Mouse (Mus musculus) Patski (cell line): Measurements from ENCODE around the gene Osbpl8. TPM values are rescaled to one million over a fixed set of nuclear protein-coding genes. Genes with fewer than 3 reads are reported as not detected.

Experiments
- ATAC-seq: fragments of 100-300 bp; one replicate; pipeline ENCODE4 v1.8.0; 2021
- CTCF ChIA-PET: fragments of 350-600 bp; sonication (Branson Sonifier 250); formaldehyde crosslinking; loops from one replicate; lab custom pipeline; 2022; ENCODE audit warnings: inconsistent platforms; lab: Charles Lee
- POLR2A ChIA-PET: fragments of 350-600 bp; sonication (Branson Sonifier 250); formaldehyde crosslinking; loops from one replicate; lab custom pipeline; 2022; ENCODE audit warnings: antibody characterized with exemption, inconsistent platforms; lab: Charles Lee
- DNase-seq: peaks from one replicate; pipeline ENCODE4 v3.0.0-alpha.2; 2011; ENCODE audit warnings: low read depth, low spot score
- H3K27me3 ChIP-seq: fragments of 371-371 bp; one replicate; pipeline ENCODE4 v1.5.1; 2021
- CTCF ChIP-seq: fragments of 100-300 bp; IDR thresholded peaks from one replicate; pipeline ENCODE4 v1.5.1; 2021
- in situ Hi-C: fragments of 300-500 bp; cut with MboI; formaldehyde crosslinking; loops from 3 replicates; pipeline ENCODE4 v1.11.1; 2018; ENCODE audit warnings: low pct_unique_long_range_greater_than_20kb, mixed read lengths
- polyA plus RNA-seq: library from polyadenylated mRNA; unstranded; gene quantifications from one replicate; pipeline ENCODE4 v1.2.3, GENCODE M21; 2021

Osbpl8 gene
- polyA plus RNA-seq, 1 experiment from 2014 or later, result 13.1 TPM

DNA sequence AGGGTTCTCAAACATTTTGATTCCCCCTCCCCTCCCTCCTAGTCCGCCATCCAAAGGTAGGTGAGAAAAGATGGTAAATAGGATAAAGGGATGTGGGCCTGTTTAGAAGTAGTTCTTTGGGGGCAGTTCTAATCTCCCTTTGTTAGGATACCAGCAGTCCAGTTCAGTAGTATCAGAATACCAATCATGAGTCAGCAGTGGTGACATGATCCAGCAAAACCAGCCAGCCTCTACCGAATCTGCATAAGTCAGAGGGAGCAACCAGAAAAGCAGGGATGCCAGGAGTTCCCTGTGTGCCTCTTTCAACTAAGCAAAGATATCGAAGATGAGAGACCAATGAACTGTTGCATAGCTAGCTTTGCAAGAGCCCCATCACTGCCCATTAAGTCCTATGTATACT is 91.6 kb downstream of the Osbpl8 start:
- DNase-seq (no peak), ATAC-seq (no peak)
- ChIA-PET POLR2A (no interaction called here), CTCF (interaction anchor here (0.7 to 1.1 kb wide), 2 partner anchors 10 to 11 kb away, joined by 3 read pairs; no protein-coding TSS in a partner anchor)
- no peak for TF ChIP-seq CTCF
- in situ Hi-C loops, result no loop called here
- H3K27me3 ChIP-seq, result no peaks in the 10 kb centered on the region

DNA sequence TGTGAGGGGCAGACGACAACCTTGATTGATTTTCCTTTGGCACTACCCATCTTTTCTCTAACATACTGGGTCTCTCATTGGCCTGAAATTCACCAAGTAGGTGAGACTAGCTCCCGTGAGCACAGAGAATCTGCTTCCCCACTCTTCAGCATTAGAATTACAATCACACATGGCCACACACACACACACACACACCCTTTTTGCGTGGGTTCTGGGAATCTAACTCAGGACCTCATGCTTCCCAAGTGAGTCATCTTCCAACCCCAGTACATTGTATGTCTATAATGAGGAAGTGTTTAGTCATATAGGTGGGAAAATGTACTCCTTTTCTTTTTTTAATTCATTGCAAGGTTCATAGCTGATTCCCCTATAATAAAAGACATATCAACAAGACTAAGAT is 92.8 kb downstream of the Osbpl8 start:
- CTCF ChIA-PET, result interaction anchor here (1.2 to 5.0 kb wide), 3 partner anchors 30 to 216 kb away, joined by 3 to 25 read pairs (median 3); no protein-coding TSS in a partner anchor
- in situ Hi-C loops, result no loop called here
- POLR2A ChIA-PET, result interaction anchor here (1.5 kb wide), 1 partner anchor 19 kb away, joined by 3 read pairs; no protein-coding TSS in a partner anchor
- DNase-seq (no peak), ATAC-seq (no peak)
- H3K27me3 ChIP-seq, result no peaks in the 10 kb centered on the region
- no peak for TF ChIP-seq CTCF

DNA sequence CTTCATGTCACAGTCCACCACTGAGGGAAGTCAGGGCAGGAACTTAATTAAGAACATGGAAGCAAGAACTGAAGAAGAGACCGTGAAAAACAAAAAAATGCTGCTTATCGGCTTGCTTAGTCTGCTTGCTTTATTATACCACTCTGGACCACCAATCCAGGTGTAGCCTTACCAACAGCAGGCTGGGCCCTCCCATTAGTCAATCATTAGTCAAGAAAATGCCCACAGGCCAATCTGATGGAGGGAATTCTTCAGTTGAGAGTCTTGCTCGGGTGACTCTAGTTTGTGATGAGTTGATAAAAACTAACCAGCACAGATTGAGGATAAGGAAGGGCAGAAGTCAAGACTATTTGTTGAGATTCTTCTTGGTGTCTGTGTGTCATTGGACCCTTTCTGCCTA is 93.7 kb downstream of the Osbpl8 start:
- ATAC-seq (no peak), DNase-seq (no peak)
- ChIA-PET POLR2A (interaction anchor here (1.5 kb wide), 1 partner anchor 20 kb away, joined by 3 read pairs; no protein-coding TSS in a partner anchor), CTCF (interaction anchor here (1.2 to 5.0 kb wide), 4 partner anchors 13 to 215 kb away, joined by 3 to 25 read pairs (median 4); no protein-coding TSS in a partner anchor)
- in situ Hi-C loops, result no loop called here
- no peaks in the 10 kb centered on the region for H3K27me3 ChIP-seq
- TF ChIP-seq CTCF, result no peak

DNA sequence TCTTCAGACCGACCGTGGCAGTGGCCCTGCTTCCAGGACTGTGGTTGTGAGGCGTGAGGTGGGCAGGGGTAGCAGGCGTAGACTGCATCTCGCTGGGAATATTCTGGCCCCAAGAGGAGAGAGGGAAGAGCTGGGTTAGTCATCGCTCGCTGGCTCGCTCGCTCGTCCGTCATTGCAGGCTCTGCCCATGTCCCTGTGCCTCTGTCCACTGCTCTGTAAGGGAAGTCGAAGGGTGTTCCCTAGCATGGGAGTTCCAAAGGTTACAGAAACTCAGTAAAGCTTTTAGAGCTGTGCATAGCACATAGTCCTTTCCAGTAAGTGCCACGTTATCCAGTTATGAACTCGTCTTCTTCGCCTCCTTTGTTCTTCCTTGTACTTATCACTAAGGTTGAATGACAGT is 107.1 kb downstream of the Osbpl8 start:
- POLR2A ChIA-PET, result no interaction called here
- TF ChIP-seq CTCF, result no peak
- in situ Hi-C loops, result no loop called here
- DNase-seq, result no peak
- no peak for ATAC-seq
- H3K27me3 ChIP-seq, result no peaks in the 10 kb centered on the region
- CTCF ChIA-PET, result interaction anchor here (1.3 to 2.1 kb wide), 2 partner anchors 13 to 15 kb away, joined by 4 read pairs; no protein-coding TSS in a partner anchor

DNA sequence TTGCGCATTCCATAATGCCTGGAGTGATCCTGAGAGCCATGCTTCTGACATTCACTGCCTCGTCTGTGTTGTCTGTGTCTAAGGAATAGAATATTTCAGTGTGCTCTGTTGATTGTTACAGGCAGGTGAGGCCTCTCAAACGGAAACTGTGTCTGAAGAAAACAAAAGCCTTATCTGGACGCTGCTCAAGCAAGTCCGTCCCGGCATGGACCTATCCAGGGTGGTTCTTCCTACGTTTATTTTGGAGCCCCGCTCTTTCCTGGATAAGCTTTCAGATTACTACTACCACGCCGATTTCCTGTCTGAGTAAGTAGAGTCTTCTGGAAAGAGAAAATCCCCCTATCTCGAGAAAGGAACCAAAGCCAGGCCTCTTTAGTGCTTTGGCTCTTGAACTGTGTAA is 108.4 kb downstream of the Osbpl8 start:
- CTCF ChIA-PET, result no interaction called here
- no peak for DNase-seq
- in situ Hi-C loops, result no loop called here
- no peak for TF ChIP-seq CTCF
- no peaks in the 10 kb centered on the region for H3K27me3 ChIP-seq
- ATAC-seq, result no peak
- POLR2A ChIA-PET, result no interaction called here

DNA sequence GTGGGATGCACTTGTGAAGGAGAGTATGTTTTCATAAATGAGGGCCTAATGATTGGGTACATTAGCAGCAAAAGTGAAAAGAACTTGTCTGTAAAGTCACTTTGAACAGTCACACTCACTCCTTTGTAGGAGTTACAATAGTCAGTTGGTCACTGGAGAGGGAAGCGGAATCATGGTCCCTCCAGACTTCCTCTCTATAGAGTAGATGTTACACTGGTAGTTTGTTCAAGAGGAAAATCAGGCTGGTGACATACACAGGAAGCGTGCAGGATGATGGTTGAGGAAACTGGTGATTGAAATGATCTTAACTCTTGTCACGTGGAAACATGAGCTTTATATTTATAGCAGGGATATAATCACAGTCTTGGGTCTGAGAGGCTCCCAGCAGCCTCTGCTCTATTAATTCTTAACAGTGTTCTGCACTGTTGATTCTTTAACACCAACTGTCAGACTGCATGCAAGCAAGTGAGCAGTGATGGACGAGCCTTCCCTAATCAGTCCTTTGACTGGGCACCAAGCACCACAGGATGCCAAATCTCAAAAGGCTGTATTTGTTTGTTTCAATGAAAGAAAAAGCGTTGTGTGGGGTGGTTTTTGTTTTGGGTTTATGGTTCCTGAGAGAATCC is 109.0 kb downstream of the Osbpl8 start:
- DNase-seq (no peak), ATAC-seq (no peak)
- no peaks in the 10 kb centered on the region for H3K27me3 ChIP-seq
- ChIA-PET POLR2A (no interaction called here), CTCF (no interaction called here)
- in situ Hi-C loops, result no loop called here
- TF ChIP-seq CTCF, result no peak

DNA sequence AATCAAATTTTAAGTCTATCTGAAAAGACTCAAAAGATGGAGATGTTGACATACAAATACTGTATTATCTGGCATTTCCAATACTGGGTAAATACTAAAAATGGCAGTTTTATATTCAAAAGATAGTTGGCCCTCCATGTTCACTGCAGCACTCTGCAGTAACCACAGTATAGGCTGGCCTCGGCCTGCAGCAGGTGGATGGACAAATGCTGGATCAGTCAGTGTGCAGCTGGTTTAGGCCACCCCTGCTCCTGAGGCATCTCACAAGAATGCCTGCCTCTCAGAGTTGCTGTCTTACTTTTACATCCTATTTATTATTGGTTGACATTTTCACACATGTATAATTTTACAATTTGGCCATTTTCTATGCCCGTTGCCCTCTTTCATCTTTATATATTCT is 111.3 kb downstream of the Osbpl8 start:
- DNase-seq, result no peak
- ChIA-PET CTCF (no interaction called here), POLR2A (no interaction called here)
- H3K27me3 ChIP-seq, result no peaks in the 10 kb centered on the region
- in situ Hi-C loops, result no loop called here
- TF ChIP-seq CTCF, result no peak
- ATAC-seq, result no peak

DNA sequence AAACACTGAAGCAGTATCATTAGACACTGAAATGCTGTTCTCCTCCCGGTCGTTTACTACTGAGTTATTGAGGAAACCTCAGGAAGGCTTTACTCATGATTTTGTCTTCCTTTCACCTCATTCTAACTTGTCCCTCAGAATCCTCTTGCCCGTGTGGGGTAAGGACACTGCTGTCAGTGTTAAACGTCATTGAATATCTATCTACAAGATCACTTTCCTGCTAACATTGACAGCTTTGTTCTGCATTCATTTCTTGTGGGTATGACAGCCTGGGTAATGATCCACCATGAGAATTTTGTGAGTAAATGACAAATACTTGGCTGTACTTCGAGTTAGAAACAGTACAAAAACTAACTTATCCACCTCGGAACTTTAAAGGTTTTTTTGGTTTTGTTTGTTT is 133.1 kb downstream of the Osbpl8 start:
- no peak for TF ChIP-seq CTCF
- DNase-seq, result no peak
- ChIA-PET POLR2A (no interaction called here), CTCF (interaction anchor here (0.8 to 2.7 kb wide), 4 partner anchors 9 to 182 kb away, joined by 3 to 14 read pairs (median 6); no protein-coding TSS in a partner anchor)
- no peak for ATAC-seq
- H3K27me3 ChIP-seq, result no peaks in the 10 kb centered on the region
- in situ Hi-C loops, result no loop called here

DNA sequence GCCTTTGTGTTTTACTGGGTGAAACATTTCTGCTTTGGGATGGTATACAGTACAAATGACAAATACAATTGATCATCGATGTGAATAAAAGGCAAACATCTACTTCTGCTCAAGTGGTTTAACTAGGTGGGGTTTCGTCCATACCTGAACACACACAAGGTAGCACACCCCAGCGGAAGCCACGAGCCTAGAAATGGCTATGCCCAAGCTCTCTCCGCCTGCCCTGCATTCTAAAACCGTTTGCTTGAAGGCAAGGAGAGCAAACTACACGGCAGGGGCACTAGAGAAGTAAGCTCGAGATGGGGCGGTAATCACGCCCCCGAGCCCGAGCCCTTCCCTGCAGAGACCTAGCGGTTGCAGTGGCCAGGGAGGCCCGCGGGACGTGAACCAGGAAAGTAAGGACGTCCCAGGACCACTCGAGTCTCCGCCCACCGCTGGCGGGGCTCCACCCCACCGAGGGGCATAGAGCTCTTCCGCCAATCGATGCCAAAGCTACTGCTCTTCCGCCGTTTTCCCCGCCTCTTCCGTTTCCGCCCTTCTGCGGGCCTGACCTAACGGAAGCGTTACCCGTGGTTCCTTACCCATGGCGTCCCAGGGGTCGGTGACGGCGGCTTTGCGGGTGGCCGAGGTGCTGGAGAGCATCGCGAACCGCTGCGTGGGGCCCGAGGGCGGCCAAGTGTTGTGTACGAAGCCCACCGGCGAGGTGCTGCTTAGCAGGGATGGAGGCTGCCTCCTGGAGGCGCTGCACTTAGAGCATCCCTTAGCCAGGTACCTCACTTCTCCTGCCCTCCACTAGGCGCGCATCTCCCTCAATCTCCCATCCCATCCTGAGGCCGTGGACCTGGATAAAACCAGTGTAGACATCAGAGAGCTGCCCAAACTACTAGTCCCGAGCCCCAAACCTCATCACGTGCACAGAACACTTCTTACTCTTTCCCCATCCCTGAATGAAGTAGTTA is 133.9 kb downstream of the Osbpl8 start, which contains the start of gene Bbs10:
Gene Bbs10, plus strand, starts transcription at position 540 of the 959 bp plus-strand sequence.
- ChIA-PET POLR2A (interaction anchor here (0.6 kb wide), 1 partner anchor 62 kb away, joined by 6 read pairs; no protein-coding TSS in a partner anchor), CTCF (interaction anchor here (0.8 to 2.7 kb wide), 8 partner anchors 10 to 204 kb away, joined by 3 to 14 read pairs (median 4); no protein-coding TSS in a partner anchor)
- in situ Hi-C loops, result no loop called here
- DNase-seq (peak; percentile 33), ATAC-seq (peak; percentile 96)
- no peaks in the 10 kb centered on the region for H3K27me3 ChIP-seq
- peak; percentile 90 for TF ChIP-seq CTCF

DNA sequence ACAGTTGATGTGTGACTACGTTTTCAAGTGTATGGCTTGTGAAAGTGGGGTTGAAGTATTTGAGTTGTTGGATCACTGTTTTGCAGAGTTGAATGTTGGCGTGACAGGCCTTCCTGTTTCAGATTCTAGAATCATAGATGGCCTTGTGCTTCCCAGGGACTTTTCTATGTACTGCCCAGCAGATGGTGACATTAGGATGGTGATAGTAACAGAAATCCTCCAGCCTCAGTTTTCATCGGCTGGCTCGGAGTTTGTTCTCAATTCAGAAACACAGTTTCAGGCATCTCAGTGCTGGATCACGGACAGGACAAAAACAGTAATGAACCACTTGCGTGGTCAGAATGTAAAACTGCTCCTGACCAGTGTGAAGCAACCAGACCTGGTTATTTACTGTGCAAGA is 135.0 kb downstream of the Osbpl8 start:
- TF ChIP-seq CTCF, result peak; percentile 48
- ChIA-PET CTCF (interaction anchor here (0.5 to 2.7 kb wide), 5 partner anchors 11 to 203 kb away, joined by 3 to 14 read pairs (median 3); no protein-coding TSS in a partner anchor), POLR2A (no interaction called here)
- in situ Hi-C loops, result no loop called here
- H3K27me3 ChIP-seq, result no peaks in the 10 kb centered on the region
- no peak for DNase-seq
- ATAC-seq, result no peak
